Comparison of ENCODE assay signal across 9 mouse cellular contexts in genomic region chr3:53416036-53416506, GRCm38 (mm10). TPM values are rescaled to one million over a fixed set of nuclear protein-coding genes. Genes with fewer than 3 reads are reported as not detected.
A peak's percentile ranks its signal among the peaks of the same experiment; 100 is the strongest.
DNase-seq lines count a peak whose midpoint lies in the region; ATAC-seq and TF ChIP-seq lines count a peak whose summit lies in the region.
"Had no signal": no experiment of that assay in that cellular context is flagged by ENCODE, and none has a peak within 500 bp of the region (broad histone marks: within the 10 kb centered on the region; RNA-seq: fewer than 3 reads in every experiment).

No protein-coding gene starts in this region.

- H3K27me3 ChIP-seq in kidney, embryonic 16.5 days (ENCODE audit: insufficient read depth, low read length) = no peaks in the 10 kb centered on the region
- no peaks in the 10 kb centered on the region for H3K27me3 ChIP-seq in hindbrain, embryonic 11.5 days (ENCODE audit: control insufficient read depth, insufficient read depth, low read length)
- H3K27me3 ChIP-seq in midbrain, embryonic 13.5 days = no peaks in the 10 kb centered on the region
- H3K27me3 ChIP-seq in liver, postnatal 0 days (ENCODE audit: insufficient read depth, low read length) = no peaks in the 10 kb centered on the region
- no peaks in the 10 kb centered on the region for H3K27me3 ChIP-seq in heart, adult 2 months (ENCODE audit: control insufficient read depth, insufficient read depth, low read length)

- no peak for TF ChIP-seq POLR2A in heart, adult 2 months (IDR thresholded peaks at IDR 0.05; ENCODE audit: insufficient read depth, low read depth, low read length)

- peaks cover 24% of the 10 kb centered on the region for H3K4me1 ChIP-seq in kidney, embryonic 16.5 days (ENCODE audit: insufficient read depth, low read length)
- 0 out of 2 replicates have a peak, but pooled peaks cover 2% of the 10 kb centered on the region for H3K4me1 ChIP-seq in hindbrain, embryonic 11.5 days (replicated peaks; ENCODE audit: control insufficient read depth, insufficient read depth, low read length)
- peaks cover 8% of the 10 kb centered on the region; the same call in 1 of the 2 replicates for H3K4me1 ChIP-seq in midbrain, embryonic 13.5 days (replicated peaks)
- no peaks in the 10 kb centered on the region for H3K4me1 ChIP-seq in liver, postnatal 0 days (ENCODE audit: insufficient read depth)
- H3K4me1 ChIP-seq in heart, adult 2 months (ENCODE audit: control insufficient read depth, insufficient read depth, low read length) = no peaks in the 10 kb centered on the region

- WGBS in kidney, embryonic 16.5 days = 57% methylated on average over 5 of the region's 5 CpGs
- WGBS in hindbrain, embryonic 11.5 days = 49% methylated on average over 5 of the region's 5 CpGs
- 50% methylated on average over 5 of the region's 5 CpGs for WGBS in midbrain, embryonic 13.5 days
- WGBS in liver, postnatal 0 days (ENCODE audit: insufficient replicate concordance) = 73% methylated on average over 5 of the region's 5 CpGs
- 65% methylated on average over 5 of the region's 5 CpGs for WGBS in heart, adult 2 months

- no peak overlapping the region for H3K27ac ChIP-seq in kidney, embryonic 16.5 days (ENCODE audit: low read length)
- no peak overlapping the region for H3K27ac ChIP-seq in hindbrain, embryonic 11.5 days (ENCODE audit: low read depth, low read length)
- H3K27ac ChIP-seq in midbrain, embryonic 13.5 days = no peak overlapping the region
- H3K27ac ChIP-seq in liver, postnatal 0 days (ENCODE audit: low read depth) = no peak overlapping the region
- H3K27ac ChIP-seq in heart, adult 2 months = no peak overlapping the region

- TF ChIP-seq EP300 in liver, postnatal 0 days (IDR thresholded peaks at IDR 0.05; ENCODE audit: low read depth) = no peak
- TF ChIP-seq EP300 in heart, adult 2 months (IDR thresholded peaks at IDR 0.05; ENCODE audit: insufficient read depth, low read depth, low read length) = no peak

- peak; percentile 10 to 17 for DNase-seq in kidney, postnatal 4 days
- DNase-seq in cerebellum, adult 18-20 months = peak; percentile 81 to 90
- DNase-seq in hindbrain, embryonic 11.5 days (ENCODE audit: low spot score) = peak; percentile 12
- no peak for DNase-seq in liver, postnatal 0 days
- no peak for DNase-seq in heart, adult 2 months
- no peak for DNase-seq in kidney, postnatal 36 days
- DNase-seq: lung, postnatal 10 days had no signal

- H3K79me2 ChIP-seq in heart, adult 2 months (replicated peaks; ENCODE audit: control insufficient read depth, insufficient read depth, low read length) = no peaks in the 10 kb centered on the region

- TF ChIP-seq CTCF in liver, postnatal 0 days (IDR thresholded peaks at IDR 0.05; ENCODE audit: low read depth) = no peak
- no peak for TF ChIP-seq CTCF in heart, adult 2 months (IDR thresholded peaks at IDR 0.05)

- ATAC-seq in kidney, embryonic 16.5 days (ENCODE audit: low FRiP score, low TSS enrichment) = no peak
- ATAC-seq in hindbrain, embryonic 11.5 days (ENCODE audit: low FRiP score) = 0 out of 2 replicates have a peak, but pooled peaks have one; percentile 35
- ATAC-seq in midbrain, embryonic 13.5 days = 0 out of 2 replicates have a peak, but pooled peaks have one; percentile 27
- no peak for ATAC-seq in liver, postnatal 0 days

- intact Hi-C loops in heart, adult 2 months (cut with DNase I) = no loop called here

- no peaks in the 10 kb centered on the region for H3K36me3 ChIP-seq in kidney, embryonic 16.5 days (ENCODE audit: insufficient read depth, low read length)
- H3K36me3 ChIP-seq in hindbrain, embryonic 11.5 days (ENCODE audit: control insufficient read depth, insufficient read depth, low read length) = no peaks in the 10 kb centered on the region
- H3K36me3 ChIP-seq in midbrain, embryonic 13.5 days = no peaks in the 10 kb centered on the region
- H3K36me3 ChIP-seq in liver, postnatal 0 days (replicated peaks; ENCODE audit: insufficient read depth, low read length) = no peaks in the 10 kb centered on the region
- H3K36me3 ChIP-seq in heart, adult 2 months (ENCODE audit: control insufficient read depth, insufficient read depth, low read length) = no peaks in the 10 kb centered on the region

- no peak overlapping the region for H3K4me3 ChIP-seq in kidney, embryonic 16.5 days (ENCODE audit: low read length)
- no peak overlapping the region for H3K4me3 ChIP-seq in hindbrain, embryonic 11.5 days (ENCODE audit: low read depth, low read length)
- no peak overlapping the region for H3K4me3 ChIP-seq in midbrain, embryonic 13.5 days (replicated peaks)
- no peak overlapping the region for H3K4me3 ChIP-seq in liver, postnatal 0 days (ENCODE audit: low read depth, low read length)
- no peak overlapping the region for H3K4me3 ChIP-seq in heart, adult 2 months

- no peak overlapping the region for H3K4me2 ChIP-seq in kidney, embryonic 16.5 days (replicated peaks; ENCODE audit: low read depth, low read length)
- H3K4me2 ChIP-seq in hindbrain, embryonic 11.5 days (replicated peaks; ENCODE audit: low read depth, low read length) = no peak overlapping the region
- H3K4me2 ChIP-seq in midbrain, embryonic 13.5 days (replicated peaks) = no peak overlapping the region
- no peak overlapping the region for H3K4me2 ChIP-seq in liver, postnatal 0 days (ENCODE audit: low read depth, low read length)

- no peaks in the 10 kb centered on the region for H3K9me3 ChIP-seq in kidney, embryonic 16.5 days (ENCODE audit: low read length)
- H3K9me3 ChIP-seq in hindbrain, embryonic 11.5 days (ENCODE audit: control insufficient read depth, low read length) = no peaks in the 10 kb centered on the region
- no peaks in the 10 kb centered on the region for H3K9me3 ChIP-seq in midbrain, embryonic 13.5 days
- H3K9me3 ChIP-seq in liver, postnatal 0 days (ENCODE audit: low read length) = no peaks in the 10 kb centered on the region

- H3K9ac ChIP-seq in kidney, embryonic 16.5 days (replicated peaks; ENCODE audit: low read length) = no peak overlapping the region
- no peak overlapping the region for H3K9ac ChIP-seq in hindbrain, embryonic 11.5 days (ENCODE audit: low read depth, low read length)
- H3K9ac ChIP-seq in midbrain, embryonic 13.5 days (replicated peaks) = no peak overlapping the region
- no peak overlapping the region for H3K9ac ChIP-seq in liver, postnatal 0 days (replicated peaks)
- no peak overlapping the region for H3K9ac ChIP-seq in heart, adult 2 months (ENCODE audit: low read depth, low read length)

RNA-seq across cellular contexts. Expression of gene Nhlrc3, which starts 47.1 kb away (rescaled TPM):
- polyA plus RNA-seq in kidney, embryonic 16.5 days (2015; fragmentation: Nextera tagmentation; extraction: Ambion mirVana) = 11.5 and 11.9 TPM in 2 replicates
- polyA plus RNA-seq in hindbrain, embryonic 11.5 days (2014; fragmentation: Nextera tagmentation; extraction: Ambion mirVana) = 8.2 and 9.6 TPM in 2 replicates
- polyA plus RNA-seq in midbrain, embryonic 13.5 days (2015; fragmentation: Nextera tagmentation; extraction: Ambion mirVana) = 9.7 and 11.8 TPM in 2 replicates
- 5.0 and 6.1 TPM in 2 replicates for polyA plus RNA-seq in liver, postnatal 0 days (2015; fragmentation: Nextera tagmentation; extraction: Ambion mirVana)
- 1 to 10 TPM; 5.0 to 5.2 TPM for total RNA-seq in heart, adult 2 months (2021)
- 3.8 and 6.3 TPM in 2 replicates for polyA plus RNA-seq in heart, adult 2 months (2012; rRNA removed)

RNA-seq across cellular contexts. Expression of gene Proser1, which starts 47.4 kb away (rescaled TPM):
- polyA plus RNA-seq in kidney, embryonic 16.5 days (2015; fragmentation: Nextera tagmentation; extraction: Ambion mirVana) = 19.6 and 25.0 TPM in 2 replicates
- polyA plus RNA-seq in hindbrain, embryonic 11.5 days (2014; fragmentation: Nextera tagmentation; extraction: Ambion mirVana) = 25.5 and 30.2 TPM in 2 replicates
- polyA plus RNA-seq in midbrain, embryonic 13.5 days (2015; fragmentation: Nextera tagmentation; extraction: Ambion mirVana) = 28.7 and 33.2 TPM in 2 replicates
- polyA plus RNA-seq in liver, postnatal 0 days (2015; fragmentation: Nextera tagmentation; extraction: Ambion mirVana) = 4.0 and 4.1 TPM in 2 replicates
- total RNA-seq in heart, adult 2 months (2021) = 1 to 10 TPM; 7.2 to 7.9 TPM
- polyA plus RNA-seq in heart, adult 2 months (2012; rRNA removed) = 10.3 and 14.4 TPM in 2 replicates

Comparison
In these comparisons a context has a peak if more than half of its experiments do, and no peak if none do; other contexts are left out.
1. DNase-seq: peak in kidney, postnatal 4 days (2 of 2), cerebellum, adult 18-20 months (2 of 2) and hindbrain, embryonic 11.5 days (single experiment); none in liver, postnatal 0 days (single experiment), heart, adult 2 months (0 of 2) and kidney, postnatal 36 days (0 of 2).
2. ATAC-seq: peak in hindbrain, embryonic 11.5 days (single experiment) and midbrain, embryonic 13.5 days (single experiment); none in kidney, embryonic 16.5 days (single experiment) and liver, postnatal 0 days (single experiment).